Mouse (Mus musculus): ENCODE measurements around the gene Fat3. TPM values are rescaled to one million over a fixed set of nuclear protein-coding genes. Genes with fewer than 3 reads are reported as not detected.

Fat3 gene
- polyA plus RNA-seq, 1 experiment from 2014 or later, result 2.3 TPM

DNA sequence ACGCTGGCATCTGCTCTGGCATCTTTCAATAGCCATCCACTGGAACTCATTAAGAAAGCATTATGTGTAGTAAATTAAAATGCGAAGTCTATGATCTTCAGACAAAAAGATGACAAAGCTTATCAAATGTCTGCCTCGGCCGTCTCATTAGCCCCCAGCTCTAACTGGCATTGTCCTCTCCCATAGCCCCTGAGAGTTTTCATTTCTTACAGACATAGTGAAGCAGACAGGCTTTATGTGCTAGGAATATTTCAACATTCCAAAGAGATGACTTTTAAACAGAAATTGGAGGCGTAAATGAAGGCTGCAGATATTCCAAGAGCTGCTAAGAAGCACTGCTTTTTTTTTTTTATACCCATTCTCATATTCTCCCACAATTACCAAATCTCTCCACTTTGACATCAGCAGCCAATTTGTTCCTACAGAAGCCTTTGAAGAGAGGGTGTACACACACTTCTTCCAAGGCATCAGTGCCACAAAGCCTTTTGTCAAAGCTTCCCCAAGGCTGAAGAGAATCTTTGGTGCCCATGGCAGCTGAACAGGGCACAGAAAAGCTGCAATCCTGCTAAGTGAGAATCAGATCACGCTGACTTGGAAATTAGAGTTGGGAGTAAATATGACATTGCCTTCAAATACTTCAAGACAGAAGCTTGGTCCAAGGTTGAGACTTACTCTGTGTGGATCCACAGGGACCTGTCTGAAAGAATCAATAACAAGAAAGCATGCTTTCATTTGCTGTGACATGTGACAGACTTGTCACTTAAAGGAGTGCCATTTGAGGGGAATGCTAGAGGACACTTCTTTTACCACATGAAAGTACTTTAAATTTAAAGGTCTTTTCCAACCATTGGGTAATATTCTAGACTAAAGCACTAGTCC lies 206.9 kb downstream of the Fat3 start:
- H3K27ac ChIP-seq, result no peak overlapping the region
- no peak for DNase-seq (ENCODE audit: low spot score)
- H3K27me3 ChIP-seq (ENCODE audit: low read depth, poor library complexity, severe bottlenecking), result no peaks in the 10 kb centered on the region
- no peaks in the 10 kb centered on the region for H3K9me3 ChIP-seq (replicated peaks)
- 84% methylated on average over 6 of the region's 6 CpGs for WGBS
- no peak overlapping the region for H3K4me3 ChIP-seq
- no peaks in the 10 kb centered on the region for H3K4me1 ChIP-seq
- H3K36me3 ChIP-seq, result no peaks in the 10 kb centered on the region

DNA sequence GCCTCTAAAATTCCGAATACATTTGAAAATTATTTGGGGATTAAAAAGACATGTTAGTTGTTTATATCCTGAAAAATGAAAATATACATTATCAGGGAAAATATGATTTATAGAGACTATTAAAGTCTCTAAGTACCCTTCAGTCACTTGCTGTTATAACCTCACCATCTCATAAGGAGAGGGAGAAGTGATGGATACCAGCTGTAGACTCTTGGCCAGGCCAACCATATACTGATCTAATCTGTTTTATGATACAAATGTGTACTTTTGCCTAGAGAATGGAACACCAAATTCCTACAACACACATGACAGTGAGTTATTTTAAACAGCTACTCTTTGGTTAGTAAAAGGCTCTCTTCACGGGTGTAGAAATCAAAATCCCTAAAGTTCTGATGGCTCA lies 208.6 kb downstream of the Fat3 start:
- Histone ChIP-seq H3K4me1 (no peaks in the 10 kb centered on the region), H3K27me3 (ENCODE audit: low read depth, poor library complexity, severe bottlenecking) (no peaks in the 10 kb centered on the region), H3K4me3 (no peak overlapping the region), H3K27ac (no peak overlapping the region), H3K36me3 (no peaks in the 10 kb centered on the region), H3K9me3 (replicated peaks) (no peaks in the 10 kb centered on the region)
- 86% methylated on average over 2 of the region's 2 CpGs for WGBS
- DNase-seq (ENCODE audit: low spot score), result no peak

- DNase-seq (ENCODE audit: low spot score), result no peak
- no peaks in the 10 kb centered on the region for H3K9me3 ChIP-seq (replicated peaks)
- 83% methylated on average over 2 of the region's 2 CpGs for WGBS
- H3K36me3 ChIP-seq, result no peaks in the 10 kb centered on the region
- no peak overlapping the region for H3K27ac ChIP-seq
- no peaks in the 10 kb centered on the region for H3K27me3 ChIP-seq (ENCODE audit: low read depth, poor library complexity, severe bottlenecking)
- H3K4me1 ChIP-seq, result no peaks in the 10 kb centered on the region
- no peak overlapping the region for H3K4me3 ChIP-seq
Measured at GRCm38 (mm10) chr9:16290911-16291310, 210.2 kb downstream of the Fat3 start.

- no peaks in the 10 kb centered on the region for H3K4me1 ChIP-seq
- DNase-seq (ENCODE audit: low spot score), result no peak
- 89% methylated on average over 1 of the region's 1 CpGs for WGBS
- H3K36me3 ChIP-seq, result no peaks in the 10 kb centered on the region
- H3K4me3 ChIP-seq, result no peak overlapping the region
- H3K27ac ChIP-seq, result no peak overlapping the region
- no peaks in the 10 kb centered on the region for H3K9me3 ChIP-seq (replicated peaks)
- H3K27me3 ChIP-seq (ENCODE audit: low read depth, poor library complexity, severe bottlenecking), result no peaks in the 10 kb centered on the region
Measured at GRCm38 (mm10) chr9:16283033-16283432, 218.1 kb downstream of the Fat3 start.

DNA sequence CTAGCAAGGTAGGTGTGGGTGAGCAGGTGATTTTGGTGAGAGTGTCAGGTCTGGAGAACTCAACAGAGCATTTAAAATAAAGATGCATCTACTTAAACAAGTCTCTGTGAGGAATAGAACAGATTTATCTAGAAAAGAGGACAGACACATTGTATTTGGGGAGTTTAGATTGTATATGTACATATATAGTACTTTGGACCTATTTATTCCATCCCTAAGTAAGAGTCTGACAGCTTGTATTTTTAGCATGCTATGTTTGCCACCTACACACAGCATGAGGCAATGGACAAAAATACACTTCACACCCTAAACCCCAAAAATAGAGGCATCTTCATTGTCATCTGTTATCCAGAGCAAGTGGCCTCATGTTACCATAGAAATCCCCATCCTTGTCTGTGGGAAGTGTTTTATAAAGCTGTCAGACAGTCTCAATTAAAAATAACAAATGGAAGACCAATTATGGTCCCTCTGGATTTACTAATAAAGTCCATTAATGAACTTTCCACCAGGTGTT lies 218.7 kb downstream of the Fat3 start:
- Histone ChIP-seq H3K27me3 (ENCODE audit: low read depth, poor library complexity, severe bottlenecking) (no peaks in the 10 kb centered on the region), H3K4me1 (no peaks in the 10 kb centered on the region), H3K36me3 (no peaks in the 10 kb centered on the region), H3K27ac (no peak overlapping the region), H3K4me3 (no peak overlapping the region), H3K9me3 (replicated peaks) (no peaks in the 10 kb centered on the region)
- DNase-seq (ENCODE audit: low spot score), result no peak

GRCm38 (mm10) chr9:16275589-16275988 lies 225.5 kb downstream of the Fat3 start:
- Histone ChIP-seq H3K36me3 (no peaks in the 10 kb centered on the region), H3K9me3 (replicated peaks) (no peaks in the 10 kb centered on the region), H3K27me3 (ENCODE audit: low read depth, poor library complexity, severe bottlenecking) (no peaks in the 10 kb centered on the region), H3K27ac (no peak overlapping the region), H3K4me1 (no peaks in the 10 kb centered on the region), H3K4me3 (no peak overlapping the region)
- 80% methylated on average over 2 of the region's 2 CpGs for WGBS
- DNase-seq (ENCODE audit: low spot score), result no peak

GRCm38 (mm10) chr9:16274130-16274529 lies 227.0 kb downstream of the Fat3 start:
- no peak overlapping the region for H3K27ac ChIP-seq
- 89% methylated on average over 4 of the region's 4 CpGs for WGBS
- H3K4me1 ChIP-seq, result no peaks in the 10 kb centered on the region
- DNase-seq (ENCODE audit: low spot score), result no peak
- H3K9me3 ChIP-seq (replicated peaks), result no peaks in the 10 kb centered on the region
- H3K27me3 ChIP-seq (ENCODE audit: low read depth, poor library complexity, severe bottlenecking), result no peaks in the 10 kb centered on the region
- H3K4me3 ChIP-seq, result no peak overlapping the region
- H3K36me3 ChIP-seq, result no peaks in the 10 kb centered on the region

DNA sequence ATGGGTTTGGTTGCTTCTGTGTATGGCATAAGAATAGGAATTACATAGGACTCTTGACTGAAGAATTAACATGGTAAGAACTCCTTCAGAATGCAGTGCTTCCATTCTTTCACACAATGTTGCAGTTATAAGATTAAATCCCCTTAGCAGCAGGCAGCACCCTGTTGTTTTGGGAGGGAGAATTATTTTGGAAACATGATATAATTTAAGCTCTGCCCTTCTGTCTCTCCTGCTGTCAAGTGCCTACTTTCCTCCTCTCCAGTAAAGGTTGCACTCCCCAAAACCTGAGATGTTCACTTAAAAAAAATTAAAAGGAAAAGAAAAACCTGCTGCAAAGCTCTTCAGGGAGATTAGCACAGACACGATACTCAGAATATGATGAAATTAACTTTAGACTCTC lies 228.3 kb downstream of the Fat3 start:
- no peaks in the 10 kb centered on the region for H3K36me3 ChIP-seq
- no peaks in the 10 kb centered on the region for H3K27me3 ChIP-seq (ENCODE audit: low read depth, poor library complexity, severe bottlenecking)
- H3K27ac ChIP-seq, result no peak overlapping the region
- H3K4me1 ChIP-seq, result no peaks in the 10 kb centered on the region
- H3K4me3 ChIP-seq, result no peak overlapping the region
- 84% methylated on average over 1 of the region's 1 CpGs for WGBS
- no peaks in the 10 kb centered on the region for H3K9me3 ChIP-seq (replicated peaks)
- DNase-seq (ENCODE audit: low spot score), result no peak

- H3K27ac ChIP-seq, result no peak overlapping the region
- no peaks in the 10 kb centered on the region for H3K4me1 ChIP-seq
- H3K36me3 ChIP-seq, result no peaks in the 10 kb centered on the region
- H3K4me3 ChIP-seq, result no peak overlapping the region
- no peak for DNase-seq (ENCODE audit: low spot score)
- H3K27me3 ChIP-seq (ENCODE audit: low read depth, poor library complexity, severe bottlenecking), result no peaks in the 10 kb centered on the region
- no peaks in the 10 kb centered on the region for H3K9me3 ChIP-seq (replicated peaks)
Measured at GRCm38 (mm10) chr9:16270768-16271114, 230.3 kb downstream of the Fat3 start.

DNA sequence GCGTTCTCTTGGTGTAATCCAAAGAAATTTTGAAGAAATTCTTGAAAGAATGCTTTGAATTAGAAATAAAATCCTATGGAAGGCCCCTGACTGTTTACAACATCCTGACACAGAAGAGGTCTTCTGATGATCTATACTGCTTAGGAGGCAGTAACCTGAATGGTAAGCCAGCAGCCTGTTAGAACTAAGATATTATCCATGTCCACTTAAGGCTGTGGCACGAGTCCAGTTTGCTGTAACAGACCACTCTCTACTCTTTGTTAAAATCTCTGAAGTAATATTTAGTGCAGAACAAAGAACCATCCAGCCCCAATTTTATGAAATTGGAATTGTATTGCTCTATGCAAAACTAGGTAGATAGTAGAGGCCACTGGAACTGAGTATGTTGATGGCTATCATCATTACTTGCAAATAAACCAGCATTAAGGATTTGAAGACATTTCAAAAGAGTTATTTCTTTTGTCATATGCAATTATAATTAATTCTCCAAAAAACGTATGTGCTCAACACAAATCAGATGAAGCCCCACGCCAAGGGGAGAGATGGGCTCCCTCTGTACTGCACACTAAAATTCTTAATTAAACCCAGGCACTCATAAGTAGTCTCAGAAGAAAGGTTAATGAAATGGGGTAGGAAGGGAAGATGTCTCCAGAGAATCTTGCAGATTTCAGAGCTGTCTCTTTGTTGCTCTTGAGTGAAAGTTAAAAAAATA lies 230.9 kb downstream of the Fat3 start:
- DNase-seq (ENCODE audit: low spot score), result no peak

DNA sequence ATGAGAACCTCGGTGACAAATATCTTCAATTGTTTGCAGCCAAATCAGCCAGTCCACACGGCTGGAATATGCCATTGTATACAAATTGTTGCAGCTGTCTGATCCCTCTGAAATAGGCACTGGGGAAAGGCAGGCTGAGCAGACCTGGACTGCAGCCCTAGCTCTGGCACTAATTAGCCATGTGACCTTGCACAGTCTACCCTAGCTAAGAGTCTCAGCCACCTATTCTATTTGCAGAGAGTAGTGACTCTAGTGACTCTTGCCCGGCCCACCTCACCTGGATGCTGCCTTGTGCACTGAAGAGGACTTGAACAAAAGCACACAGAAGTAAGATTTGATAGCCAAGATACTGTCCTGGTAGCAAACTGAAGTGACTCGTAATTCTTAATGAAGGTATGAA lies 235.6 kb downstream of the Fat3 start:
- Histone ChIP-seq H3K36me3 (no peaks in the 10 kb centered on the region), H3K4me1 (peaks cover 6% of the 10 kb centered on the region), H3K4me3 (no peak overlapping the region), H3K9me3 (replicated peaks) (no peaks in the 10 kb centered on the region), H3K27me3 (ENCODE audit: low read depth, poor library complexity, severe bottlenecking) (no peaks in the 10 kb centered on the region), H3K27ac (no peak overlapping the region)
- no peak for DNase-seq (ENCODE audit: low spot score)
- 79% methylated on average over 4 of the region's 4 CpGs for WGBS

More for the DNA sequence above, 230.9 kb downstream of the Fat3 start:
- peaks cover 5% of the 10 kb centered on the region for H3K4me1 ChIP-seq
- H3K4me3 ChIP-seq, result no peak overlapping the region
- H3K36me3 ChIP-seq, result no peaks in the 10 kb centered on the region
- 75% methylated on average over 4 of the region's 4 CpGs for WGBS
- H3K9me3 ChIP-seq (replicated peaks), result no peaks in the 10 kb centered on the region
- H3K27me3 ChIP-seq (ENCODE audit: low read depth, poor library complexity, severe bottlenecking), result no peaks in the 10 kb centered on the region
- no peak overlapping the region for H3K27ac ChIP-seq

DNA sequence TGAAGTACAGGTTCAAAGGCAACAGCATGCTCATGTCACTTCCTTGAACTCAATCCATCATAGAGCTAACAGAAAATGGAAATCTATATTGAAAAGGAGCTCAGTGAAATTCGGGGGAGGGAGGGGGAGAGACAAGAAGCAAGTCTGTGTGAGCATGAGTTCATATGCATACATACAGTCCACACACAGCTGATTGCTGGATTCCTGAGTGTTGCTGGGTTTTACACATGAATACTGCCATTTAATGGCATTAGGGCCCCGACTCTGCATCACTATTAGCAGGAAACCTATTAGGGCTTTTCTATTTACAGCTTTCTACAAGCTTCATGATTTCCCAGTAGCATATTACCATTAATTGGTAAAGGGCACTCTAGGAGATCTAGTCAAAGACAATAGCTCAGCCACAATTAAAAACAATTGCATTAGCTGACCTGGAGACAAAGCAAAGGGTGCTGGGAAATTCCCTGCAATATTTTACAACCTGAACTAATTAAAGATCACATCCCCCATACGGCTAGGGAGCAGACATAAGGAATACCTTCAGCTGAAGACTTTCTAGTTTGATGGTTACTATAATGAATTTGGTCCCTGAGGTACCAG lies 243.7 kb downstream of the Fat3 start:
- Histone ChIP-seq H3K4me1 (peaks cover 19% of the 10 kb centered on the region), H3K9me3 (replicated peaks) (no peaks in the 10 kb centered on the region), H3K27me3 (ENCODE audit: low read depth, poor library complexity, severe bottlenecking) (no peaks in the 10 kb centered on the region), H3K36me3 (no peaks in the 10 kb centered on the region), H3K4me3 (no peak overlapping the region), H3K27ac (no peak overlapping the region)
- WGBS, result 55% methylated on average over 3 of the region's 3 CpGs
- DNase-seq (ENCODE audit: low spot score), result no peak

GRCm38 (mm10) chr9:16256577-16257207 lies 244.4 kb downstream of the Fat3 start:
- 85% methylated on average over 2 of the region's 2 CpGs for WGBS
- no peaks in the 10 kb centered on the region for H3K9me3 ChIP-seq (replicated peaks)
- DNase-seq (ENCODE audit: low spot score), result no peak
- no peaks in the 10 kb centered on the region for H3K36me3 ChIP-seq
- no peak overlapping the region for H3K27ac ChIP-seq
- H3K4me3 ChIP-seq, result no peak overlapping the region
- H3K27me3 ChIP-seq (ENCODE audit: low read depth, poor library complexity, severe bottlenecking), result no peaks in the 10 kb centered on the region
- peaks cover 19% of the 10 kb centered on the region for H3K4me1 ChIP-seq
